Mouse (Mus musculus) CH12.LX (cell line): ENCODE measurements around the gene Zfp790.

Experiments used
- CHD2 ChIP-seq: IDR thresholded peaks from 2 replicates; pipeline ENCODE4 v1.6.1; 2011; ENCODE audit warnings: low read length, improper control_type of control experiment
- HCFC1 ChIP-seq: IDR thresholded peaks from 2 replicates; pipeline ENCODE4 v1.6.1; 2012; ENCODE audit warnings: low read depth, mild to moderate bottlenecking, inconsistent platforms, low read length, improper control_type of control experiment
- KAT2A ChIP-seq: IDR thresholded peaks from 2 replicates; pipeline ENCODE4 v1.6.1; 2012; ENCODE audit warnings: low read length, improper control_type of control experiment, inconsistent platforms; ENCODE audit not compliant: insufficient replicate concordance
- POLR2A ChIP-seq: IDR thresholded peaks from 2 replicates; pipeline ENCODE4 v1.6.1; 2011; ENCODE audit warnings: low read depth, mild to moderate bottlenecking, improper control_type of control experiment, low read length

DNA sequence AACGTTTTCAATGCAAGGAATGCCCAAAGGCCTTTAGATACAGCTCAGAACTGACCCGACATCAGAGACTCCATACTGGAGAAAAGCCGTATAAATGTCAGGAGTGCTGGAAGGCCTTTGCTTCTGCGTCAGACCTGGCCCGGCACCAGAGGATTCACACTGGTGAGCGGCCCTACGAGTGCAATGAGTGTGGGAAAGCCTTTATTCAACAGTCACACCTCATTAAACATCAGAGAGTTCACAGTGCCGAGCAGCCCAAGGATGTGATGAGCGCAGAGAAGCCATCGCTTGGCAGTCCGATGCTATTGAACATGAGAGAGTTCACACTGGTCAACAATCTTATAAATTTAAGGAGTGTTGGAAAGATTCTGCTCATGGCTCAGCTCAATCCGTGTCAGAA, 13.9 kb downstream of the Zfp790 start:
- TF ChIP-seq POLR2A (no peak), CHD2 (no peak), HCFC1 (no peak), KAT2A (no peak)
